Mouse (Mus musculus) bone marrow, adult 2 months (tissue): ENCODE measurements around the gene Svs5. TPM values are rescaled to one million over a fixed set of nuclear protein-coding genes. Genes with fewer than 3 reads are reported as not detected.

Source experiments
- H3K27ac ChIP-seq: fragments of 200-500 bp; 2 replicates; pipeline ENCODE4 v1.5.1; 2012; ENCODE audit warnings: low read depth, mild to moderate bottlenecking, control low read depth, inconsistent platforms, low read length; ENCODE audit not compliant: control insufficient read depth, poor library complexity, insufficient read depth
- H3K4me1 ChIP-seq: fragments of 200-500 bp; 2 replicates; pipeline ENCODE4 v1.6.1; 2011; ENCODE audit warnings: low read length; ENCODE audit not compliant: control insufficient read depth, insufficient read depth
- H3K4me3 ChIP-seq: fragments of 200-500 bp; replicated peaks from 2 replicates; pipeline ENCODE3; 2011; ENCODE audit warnings: mild to moderate bottlenecking, low read depth, low read length, control low read depth; ENCODE audit not compliant: control insufficient read depth
- CTCF ChIP-seq: fragments of 200-500 bp; IDR thresholded peaks from 2 replicates; pipeline ENCODE4 v1.5.1; 2011; ENCODE audit warnings: low read length, control low read depth; ENCODE audit not compliant: control insufficient read depth, insufficient read depth
- POLR2A ChIP-seq: fragments of 200-500 bp; IDR thresholded peaks from 2 replicates; pipeline ENCODE4 v1.6.1; 2011; ENCODE audit warnings: low read depth, mild to moderate bottlenecking, control low read depth, low read length, borderline replicate concordance; ENCODE audit not compliant: control insufficient read depth
- WGBS: fragments of 180-500 bp; shearing (Covaris S2); methylation state at CpG from one replicate; pipeline ENCODE4 v1.1.7; 2018; 5-methylcytosine and 5-hydroxymethylcytosine counted together
- polyA plus RNA-seq: library from polyadenylated mRNA; stranded (reverse); fragments of >200 nt; gene quantifications from 2 replicates; pipeline ENCODE4 v1.2.4, GENCODE M21; 2011; ENCODE audit warnings: low replicate concordance; ENCODE audit not compliant: missing spikeins, insufficient read depth, insufficient read length

Gene Svs5
- polyA plus RNA-seq, 1 experiment = not detected

DNA sequence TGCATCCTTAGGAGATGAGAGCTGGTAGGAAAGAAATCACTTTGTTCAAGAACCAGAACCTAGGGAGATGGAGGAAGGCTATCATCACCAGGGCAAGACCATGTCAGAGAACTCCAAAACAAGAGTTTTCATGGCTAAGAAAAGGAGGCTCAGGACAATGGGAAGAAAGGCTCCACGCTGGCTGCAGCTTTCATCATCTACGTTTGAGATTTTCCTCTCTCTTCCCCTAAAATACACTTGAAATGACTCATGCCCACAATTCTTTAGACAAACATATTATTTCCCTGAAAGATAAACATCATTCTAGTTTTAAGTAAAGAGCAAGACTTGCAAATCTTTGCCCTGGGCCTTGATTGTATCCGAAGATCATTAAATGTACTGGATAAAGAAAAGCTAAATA, 38.8 kb downstream of the Svs5 start:
- no peak overlapping the region for H3K27ac ChIP-seq
- TF ChIP-seq CTCF (no peak), POLR2A (no peak)
- 58% methylated on average over 3 of the region's 3 CpGs for WGBS
- no peak overlapping the region for H3K4me3 ChIP-seq
- peaks cover 8% of the 10 kb centered on the region for H3K4me1 ChIP-seq

GRCm38 (mm10) chr2:164372408-164373053, 40.0 kb downstream of the Svs5 start:
- Histone ChIP-seq H3K4me3 (no peak overlapping the region), H3K27ac (peak overlapping the region; percentile 75), H3K4me1 (peaks cover 7% of the 10 kb centered on the region)
- TF ChIP-seq POLR2A (no peak), CTCF (no peak)
- WGBS = under 1% methylated on average over 3 of the region's 3 CpGs

GRCm38 (mm10) chr2:164373187-164373586, 40.6 kb downstream of the Svs5 start:
- Histone ChIP-seq H3K4me3 (no peak overlapping the region), H3K27ac (peak overlapping the region; percentile 80; the same call in 1 of the 2 replicates), H3K4me1 (peaks cover 7% of the 10 kb centered on the region)
- no peak for TF ChIP-seq CTCF
- TF ChIP-seq POLR2A = no peak
- WGBS = 11% methylated on average over 4 of the region's 4 CpGs

DNA sequence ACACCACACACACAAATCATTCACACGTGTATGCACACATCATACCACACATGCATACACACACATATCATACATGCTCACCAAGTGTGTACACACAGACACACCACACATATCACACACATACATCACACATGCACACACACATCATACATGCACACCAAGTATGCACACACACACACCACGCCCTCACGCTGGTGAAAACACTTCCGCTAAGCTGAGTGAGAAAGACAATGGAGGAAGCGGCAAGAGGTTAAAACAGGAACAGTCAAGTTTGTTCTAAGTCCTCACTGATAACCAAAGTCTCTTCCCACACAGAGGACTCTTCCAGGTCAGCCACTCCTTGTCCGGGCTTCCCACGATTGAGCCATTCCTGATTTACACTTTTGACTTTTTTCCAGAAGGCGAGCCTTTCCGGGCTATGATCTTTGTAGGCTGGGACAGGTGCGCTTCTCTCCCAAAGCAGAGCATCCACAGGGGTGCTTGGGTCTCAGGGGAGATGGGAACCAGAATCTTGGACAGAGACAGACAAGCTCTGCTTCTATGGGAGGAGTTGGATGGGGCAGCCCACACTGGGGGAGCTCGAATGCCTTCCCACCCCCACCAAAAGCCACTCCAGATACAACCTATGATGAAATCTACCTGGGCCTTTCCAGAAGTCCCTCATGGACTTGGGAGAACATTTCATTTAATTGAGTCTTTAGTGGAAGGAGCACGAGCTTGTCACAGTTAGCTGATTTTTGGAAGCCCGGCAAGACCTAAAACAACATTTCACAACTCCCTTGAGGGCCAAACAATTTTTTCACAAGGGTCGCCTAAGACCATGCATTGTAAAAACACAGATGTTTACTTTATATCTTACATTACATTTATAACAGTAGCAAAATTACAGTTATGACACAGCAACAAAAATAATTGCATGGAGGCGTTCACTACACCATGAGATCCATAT, 45.2 kb downstream of the Svs5 start:
- peaks cover 6% of the 10 kb centered on the region for H3K4me1 ChIP-seq
- 65% methylated on average over 15 of the region's 15 CpGs for WGBS
- TF ChIP-seq CTCF (no peak), POLR2A (no peak)
- H3K27ac ChIP-seq = peak overlapping the region; percentile 75
- H3K4me3 ChIP-seq = no peak overlapping the region

DNA sequence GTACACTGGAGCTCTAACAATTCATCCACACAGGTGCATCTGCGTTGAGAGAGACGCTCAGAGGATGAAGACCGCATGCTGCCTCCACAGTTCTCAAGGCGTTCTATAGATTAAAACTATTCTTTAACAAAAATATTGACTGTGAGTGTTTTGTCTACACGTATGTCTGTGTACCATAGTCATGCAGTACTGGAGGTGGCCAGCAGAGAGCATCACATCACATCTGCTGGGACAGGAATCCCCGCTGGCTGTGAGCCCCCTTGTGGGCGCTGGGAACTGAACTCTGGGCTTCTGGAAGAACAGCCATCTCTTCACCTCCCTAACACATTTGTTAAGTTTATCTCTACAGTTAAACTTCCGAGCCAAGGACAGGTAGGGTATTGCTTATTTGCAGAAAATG, 49.2 kb downstream of the Svs5 start:
- TF ChIP-seq CTCF (peak; percentile 27; the same call in 1 of the 2 replicates), POLR2A (no peak)
- H3K4me1 ChIP-seq = peaks cover 4% of the 10 kb centered on the region; the same call in 1 of the 2 replicates
- H3K4me3 ChIP-seq = no peak overlapping the region
- 80% methylated on average over 8 of the region's 8 CpGs for WGBS
- no peak overlapping the region for H3K27ac ChIP-seq

- Histone ChIP-seq H3K4me3 (no peak overlapping the region), H3K27ac (no peak overlapping the region), H3K4me1 (peaks cover 2% of the 10 kb centered on the region; the same call in 1 of the 2 replicates)
- 24% methylated on average over 3 of the region's 3 CpGs for WGBS
- no peak for TF ChIP-seq CTCF
- no peak for TF ChIP-seq POLR2A
Measured at GRCm38 (mm10) chr2:164382971-164383370, 50.4 kb downstream of the Svs5 start.

Other genes with a start within 250 kb of the Svs5 start
- gene Kcns1, start 161.6 kb upstream of the Svs5 start, polyA plus RNA-seq = not detected in 2 replicates
- not detected in 2 replicates for gene Wfdc5, start 150.0 kb upstream of the Svs5 start, polyA plus RNA-seq
- not detected in 2 replicates for gene Wfdc12, start 142.1 kb upstream of the Svs5 start, polyA plus RNA-seq
- not detected in 2 replicates for gene Wfdc15a, start 132.6 kb upstream of the Svs5 start, polyA plus RNA-seq
- 3.2 TPM in 1 of 2 replicates, not detected in the other for gene Wfdc15b, start 111.1 kb upstream of the Svs5 start, polyA plus RNA-seq
- not detected in 2 replicates for gene Svs2, start 94.3 kb upstream of the Svs5 start, polyA plus RNA-seq
- not detected in 2 replicates for gene Svs3b, start 76.1 kb upstream of the Svs5 start, polyA plus RNA-seq
- not detected in 2 replicates for gene Svs4, start 54.3 kb upstream of the Svs5 start, polyA plus RNA-seq
- not detected in 2 replicates for gene Svs3a, start 43.5 kb upstream of the Svs5 start, polyA plus RNA-seq
- gene Svs6, start 16.0 kb upstream of the Svs5 start, polyA plus RNA-seq = not detected in 2 replicates
- 48.8 and 108 TPM in 2 replicates for gene Slpi, start 56.4 kb downstream of the Svs5 start, polyA plus RNA-seq
- not detected in 2 replicates for gene Rbpjl, start 70.4 kb downstream of the Svs5 start, polyA plus RNA-seq
- 0.86 and 1.2 TPM in 2 replicates for gene Matn4, start 72.4 kb downstream of the Svs5 start, polyA plus RNA-seq
- 12.6 and 22.1 TPM in 2 replicates for gene Sdc4, start 111.1 kb downstream of the Svs5 start, polyA plus RNA-seq
- 10.1 and 26.7 TPM in 2 replicates for gene Sys1, start 124.2 kb downstream of the Svs5 start, polyA plus RNA-seq
- not detected in 2 replicates for gene Gm20458, start 128.2 kb downstream of the Svs5 start, polyA plus RNA-seq
- not detected in 2 replicates for gene Trp53tg5, start 141.0 kb downstream of the Svs5 start, polyA plus RNA-seq
- gene Dbndd2, start 153.4 kb downstream of the Svs5 start, polyA plus RNA-seq = 7.5 and 8.1 TPM in 2 replicates
- 27.8 and 39.1 TPM in 2 replicates for gene Pigt, start 164.8 kb downstream of the Svs5 start, polyA plus RNA-seq
- 2.8 TPM in 1 of 2 replicates, not detected in the other for gene Wfdc2, start 229.7 kb downstream of the Svs5 start, polyA plus RNA-seq
- gene Spint3, start 240.7 kb downstream of the Svs5 start, polyA plus RNA-seq = not detected in 2 replicates